Mouse (Mus musculus) cortical plate, adult 2 months (tissue): ENCODE measurements around the gene Cd59b. TPM values are rescaled to one million over a fixed set of nuclear protein-coding genes. Genes with fewer than 3 reads are reported as not detected.

Source experiments
- H3K27ac ChIP-seq: fragments of 200-500 bp; 2 replicates; pipeline ENCODE4 v1.5.1; 2012; ENCODE audit warnings: low read length, control low read depth, inconsistent platforms; ENCODE audit not compliant: insufficient read depth
- H3K4me1 ChIP-seq: fragments of 200-500 bp; 2 replicates; pipeline ENCODE4 v1.6.1; 2011; ENCODE audit warnings: low read length; ENCODE audit not compliant: control insufficient read depth, insufficient read depth
- H3K4me3 ChIP-seq: fragments of 200-500 bp; 2 replicates; pipeline ENCODE4 v1.5.1; 2011; ENCODE audit warnings: mild to moderate bottlenecking, low read length, control low read depth; ENCODE audit not compliant: insufficient read depth
- CTCF ChIP-seq: fragments of 200-500 bp; IDR thresholded peaks from 2 replicates; pipeline ENCODE4 v1.5.1; 2011; ENCODE audit warnings: mild to moderate bottlenecking, control low read depth, low read length; ENCODE audit not compliant: insufficient read depth; ENCODE audit errors: extremely low read depth
- POLR2A ChIP-seq: fragments of 200-500 bp; IDR thresholded peaks from 2 replicates; pipeline ENCODE4 v1.6.1; 2011; ENCODE audit warnings: mild to moderate bottlenecking, low read length, control low read depth; ENCODE audit not compliant: insufficient read depth; ENCODE audit errors: extremely low read depth
- polyA plus RNA-seq: library from polyadenylated mRNA; depleted of rRNA; stranded (reverse); fragments of >200 nt; gene quantifications from 2 replicates; pipeline ENCODE4 v1.2.3, GENCODE M21; 2012; rRNA removed

Gene Cd59b
- polyA plus RNA-seq, 1 experiment: 7.6 TPM

GRCm38 (mm10) chr2:104124071-104124470 lies 54.4 kb downstream of the Cd59b start:
- Histone ChIP-seq H3K4me1 (peaks cover 3% of the 10 kb centered on the region; the same call in 1 of the 2 replicates), H3K27ac (no peak overlapping the region), H3K4me3 (no peak overlapping the region)
- no peak for TF ChIP-seq CTCF
- no peak for TF ChIP-seq POLR2A

- no peak for TF ChIP-seq POLR2A
- TF ChIP-seq CTCF: no peak
- no peak overlapping the region for H3K27ac ChIP-seq
- H3K4me1 ChIP-seq: no peaks in the 10 kb centered on the region
- H3K4me3 ChIP-seq: no peak overlapping the region
These were observed 59.3 kb downstream of the Cd59b start for GRCm38 (mm10) chr2:104128803-104129531.

- H3K4me1 ChIP-seq: no peaks in the 10 kb centered on the region
- no peak overlapping the region for H3K27ac ChIP-seq
- TF ChIP-seq CTCF (no peak), POLR2A (no peak)
- no peak overlapping the region for H3K4me3 ChIP-seq
These were observed 60.5 kb downstream of the Cd59b start for GRCm38 (mm10) chr2:104130165-104130564.

- TF ChIP-seq CTCF (peak; percentile 21; the same call in 1 of the 2 replicates), POLR2A (no peak)
- Histone ChIP-seq H3K27ac (no peak overlapping the region), H3K4me1 (no peaks in the 10 kb centered on the region), H3K4me3 (no peak overlapping the region)
These were observed 61.3 kb downstream of the Cd59b start for GRCm38 (mm10) chr2:104130969-104131368.

- TF ChIP-seq POLR2A (no peak), CTCF (no peak)
- Histone ChIP-seq H3K4me1 (no peaks in the 10 kb centered on the region), H3K4me3 (no peak overlapping the region), H3K27ac (no peak overlapping the region)
These were observed 62.7 kb downstream of the Cd59b start for GRCm38 (mm10) chr2:104132266-104132859.

- Histone ChIP-seq H3K4me1 (no peaks in the 10 kb centered on the region), H3K27ac (no peak overlapping the region), H3K4me3 (no peak overlapping the region)
- TF ChIP-seq POLR2A (no peak), CTCF (no peak)
These were observed 63.6 kb downstream of the Cd59b start for GRCm38 (mm10) chr2:104133042-104133810.

- TF ChIP-seq POLR2A (no peak), CTCF (peak; percentile 97)
- no peak overlapping the region for H3K27ac ChIP-seq
- no peak overlapping the region for H3K4me3 ChIP-seq
- no peaks in the 10 kb centered on the region for H3K4me1 ChIP-seq
These were observed 64.8 kb downstream of the Cd59b start for GRCm38 (mm10) chr2:104134150-104135056.

- no peak overlapping the region for H3K4me3 ChIP-seq
These were observed 66.3 kb downstream of the Cd59b start for GRCm38 (mm10) chr2:104135920-104136319.

More at GRCm38 (mm10) chr2:104135920-104136319, 66.3 kb downstream of the Cd59b start:
- Histone ChIP-seq H3K27ac (no peak overlapping the region), H3K4me1 (no peaks in the 10 kb centered on the region)
- TF ChIP-seq CTCF (no peak), POLR2A (no peak)

Other genes starting within 250 kb of the Cd59b start
- gene Lmo2, start 111.9 kb upstream of the Cd59b start, polyA plus RNA-seq: 22.7 and 29.2 TPM in 2 replicates
- 55.0 and 55.4 TPM in 2 replicates for gene Fbxo3, start 42.1 kb upstream of the Cd59b start, polyA plus RNA-seq
- gene 4931422A03Rik, start 41.5 kb upstream of the Cd59b start, polyA plus RNA-seq: not detected in 2 replicates
- gene Gm10912, start 4.0 kb upstream of the Cd59b start, polyA plus RNA-seq: 0.42 and 0.48 TPM in 2 replicates
- gene Gm10799, start 1.3 kb upstream of the Cd59b start, polyA plus RNA-seq: not detected in 2 replicates
- gene Cd59a, start 26.0 kb downstream of the Cd59b start, polyA plus RNA-seq: 11.4 and 14.9 TPM in 2 replicates
- 0.19 TPM in 1 of 2 replicates, not detected in the other for gene A930018P22Rik, start 52.9 kb downstream of the Cd59b start, polyA plus RNA-seq